Comparison of ENCODE assay signal across 8 mouse cellular contexts in the genomic region with DNA sequence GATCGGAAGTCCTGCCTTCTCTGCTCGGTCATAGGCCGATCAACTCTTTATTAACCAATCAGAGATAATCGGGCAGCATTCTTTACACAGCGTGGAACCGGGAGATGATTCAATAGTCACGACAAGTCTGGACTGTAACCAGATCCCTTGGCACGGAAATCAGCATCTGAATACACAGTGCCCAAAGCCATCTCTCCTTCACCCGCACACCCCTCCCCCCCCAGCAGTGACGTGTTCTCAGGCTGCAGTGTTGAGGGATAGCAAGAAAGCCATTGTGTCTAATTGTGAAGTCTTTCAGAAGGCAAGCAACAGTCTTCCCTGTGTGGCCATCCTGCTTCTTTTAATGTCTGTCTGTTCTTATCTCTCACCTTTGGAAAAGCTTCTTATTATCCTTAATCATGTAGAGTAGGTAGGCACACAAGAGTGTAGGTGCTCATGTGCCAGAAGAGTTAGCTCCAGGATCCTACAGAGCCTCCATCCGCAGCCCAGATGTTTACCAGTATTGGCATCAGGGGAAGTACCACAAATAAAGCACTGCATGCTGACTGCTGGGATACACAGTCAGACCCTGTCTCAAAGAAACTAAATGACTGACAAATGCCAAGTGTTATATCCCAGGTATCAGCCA. TPM values are rescaled to one million over a fixed set of nuclear protein-coding genes. Genes with fewer than 3 reads are reported as not detected.
DNase-seq lines count a peak whose midpoint lies in the region; ATAC-seq and TF ChIP-seq lines count a peak whose summit lies in the region.

No protein-coding gene starts in this region.

- no peaks in the 10 kb centered on the region for H3K27me3 ChIP-seq in erythroblast, embryonic 14.5 days (ENCODE audit: control insufficient read depth)
- no peaks in the 10 kb centered on the region for H3K27me3 ChIP-seq in hindbrain, embryonic 16.5 days (replicated peaks; ENCODE audit: control insufficient read depth, insufficient read depth, low read length)

- no peaks in the 10 kb centered on the region for H3K9me3 ChIP-seq in erythroblast, embryonic 14.5 days (ENCODE audit: control insufficient read depth, low read length)
- no peaks in the 10 kb centered on the region for H3K9me3 ChIP-seq in hindbrain, embryonic 16.5 days (ENCODE audit: control insufficient read depth, low read length)

- peak overlapping the region; percentile 55 for H3K4me3 ChIP-seq in erythroblast, embryonic 14.5 days (replicated peaks)
- peak overlapping the region; percentile 65 for H3K4me3 ChIP-seq in gastrocnemius, adult 2 months
- peak overlapping the region; percentile 37 for H3K4me3 ChIP-seq in hindbrain, embryonic 16.5 days (ENCODE audit: low read length)

- H3K27ac ChIP-seq in gastrocnemius, adult 2 months = peak overlapping the region; percentile 70
- H3K27ac ChIP-seq in hindbrain, embryonic 16.5 days (ENCODE audit: low read depth, low read length) = peak overlapping the region; percentile 68

- DNase-seq in gastrocnemius, adult 2 months = peak; percentile 75
- peak; percentile 81 for DNase-seq in left cerebral cortex, adult 11 months (ENCODE audit: low spot score)
- peak; percentile 75 for DNase-seq in lung, postnatal 14 days
- peak; percentile 95 for DNase-seq in retina, postnatal 1 day

- H3K4me1 ChIP-seq in erythroblast, embryonic 14.5 days (ENCODE audit: control insufficient read depth) = peaks cover 13% of the 10 kb centered on the region
- H3K4me1 ChIP-seq in hindbrain, embryonic 16.5 days (ENCODE audit: control insufficient read depth, insufficient read depth, low read depth, low read length) = peaks cover 13% of the 10 kb centered on the region

- ATAC-seq in erythroblast, adult 5-6 weeks (replicated peaks; ENCODE audit: low FRiP score, poor library complexity, severe bottlenecking) = no peak
- peak; percentile 84 for ATAC-seq in common myeloid progenitor, adult 5-6 weeks (replicated peaks; ENCODE audit: low read depth, poor library complexity, severe bottlenecking)
- ATAC-seq in hindbrain, embryonic 16.5 days = peak; percentile 99

- no peak for TF ChIP-seq CTCF in gastrocnemius, adult 2 months (IDR thresholded peaks at IDR 0.05)

- intact Hi-C loops in gastrocnemius, adult 2 months (cut with DNase I) = no loop called here

- peak overlapping the region; percentile 39 for H3K9ac ChIP-seq in hindbrain, embryonic 16.5 days (ENCODE audit: low read depth, low read length)

- WGBS in hindbrain, embryonic 16.5 days = 1% methylated on average over 11 of the region's 11 CpGs

- no peaks in the 10 kb centered on the region for H3K36me3 ChIP-seq in erythroblast, embryonic 14.5 days (ENCODE audit: control insufficient read depth)
- H3K36me3 ChIP-seq in hindbrain, embryonic 16.5 days (ENCODE audit: control insufficient read depth, insufficient read depth, low read length) = no peaks in the 10 kb centered on the region

- H3K4me2 ChIP-seq in hindbrain, embryonic 16.5 days (ENCODE audit: low read length) = peak overlapping the region; percentile 76

RNA-seq across cellular contexts. Expression of gene Mif, which starts 13.0 kb away (rescaled TPM):
- polyA plus RNA-seq in erythroblast, embryonic 14.5 days (2012) = 42.3 and 44.8 TPM in 2 replicates
- total RNA-seq in erythroblast, adult 5-6 weeks (2015; ENCODE audit: low replicate concordance) = 47.2 and 79.7 TPM in 2 replicates
- total RNA-seq in erythroblast, adult 5-6 weeks (2017; ENCODE audit: low replicate concordance) = 48.1 and 65.8 TPM in 2 replicates
- 521 and 525 TPM in 2 replicates for total RNA-seq in common myeloid progenitor, adult 5-6 weeks (2017)
- 100 to 1,000 TPM; 147 to 168 TPM for total RNA-seq in gastrocnemius, adult 2 months (2021)
- polyA plus RNA-seq in hindbrain, embryonic 16.5 days (2015; fragmentation: Nextera tagmentation; extraction: Ambion mirVana) = 1,592 and 1,680 TPM in 2 replicates

RNA-seq across cellular contexts. Expression of gene Derl3, which starts 20.2 kb away (rescaled TPM):
- polyA plus RNA-seq in erythroblast, embryonic 14.5 days (2012) = not detected in 2 replicates
- total RNA-seq in erythroblast, adult 5-6 weeks (2015; ENCODE audit: low replicate concordance) = 1.7 TPM in 1 of 2 replicates, not detected in the other
- total RNA-seq in erythroblast, adult 5-6 weeks (2017; ENCODE audit: low replicate concordance) = not detected in 2 replicates
- total RNA-seq in common myeloid progenitor, adult 5-6 weeks (2017) = not detected in 2 replicates
- under 1 TPM in 1 of 2 experiments, not detected in 1; 0.45 TPM for total RNA-seq in gastrocnemius, adult 2 months (2021)
- 0.64 and 1.9 TPM in 2 replicates for polyA plus RNA-seq in hindbrain, embryonic 16.5 days (2015; fragmentation: Nextera tagmentation; extraction: Ambion mirVana)

RNA-seq across cellular contexts. Expression of gene Gstt2, which starts 35.8 kb away (rescaled TPM):
- 0.64 and 0.70 TPM in 2 replicates for polyA plus RNA-seq in erythroblast, embryonic 14.5 days (2012)
- total RNA-seq in erythroblast, adult 5-6 weeks (2015; ENCODE audit: low replicate concordance) = 7.9 and 8.8 TPM in 2 replicates
- 2.4 and 11.0 TPM in 2 replicates for total RNA-seq in erythroblast, adult 5-6 weeks (2017; ENCODE audit: low replicate concordance)
- total RNA-seq in common myeloid progenitor, adult 5-6 weeks (2017) = 10.7 and 19.0 TPM in 2 replicates
- 1 to 10 TPM; 2.3 to 4.2 TPM for total RNA-seq in gastrocnemius, adult 2 months (2021)
- polyA plus RNA-seq in hindbrain, embryonic 16.5 days (2015; fragmentation: Nextera tagmentation; extraction: Ambion mirVana) = 7.9 and 8.5 TPM in 2 replicates

RNA-seq across cellular contexts. Expression of gene Smarcb1, which starts 48.4 kb away (rescaled TPM):
- 31.8 TPM in 2 replicates for polyA plus RNA-seq in erythroblast, embryonic 14.5 days (2012)
- 9.4 and 16.9 TPM in 2 replicates for total RNA-seq in erythroblast, adult 5-6 weeks (2015; ENCODE audit: low replicate concordance)
- total RNA-seq in erythroblast, adult 5-6 weeks (2017; ENCODE audit: low replicate concordance) = 15.7 and 16.7 TPM in 2 replicates
- total RNA-seq in common myeloid progenitor, adult 5-6 weeks (2017) = 76.4 and 88.3 TPM in 2 replicates
- 10 to 100 TPM; 13.0 to 17.7 TPM for total RNA-seq in gastrocnemius, adult 2 months (2021)
- 252 TPM in 2 replicates for polyA plus RNA-seq in hindbrain, embryonic 16.5 days (2015; fragmentation: Nextera tagmentation; extraction: Ambion mirVana)

RNA-seq across cellular contexts. Expression of gene Gstt4, which starts 50.7 kb away (rescaled TPM):
- not detected in 2 replicates for polyA plus RNA-seq in erythroblast, embryonic 14.5 days (2012)
- total RNA-seq in erythroblast, adult 5-6 weeks (2015; ENCODE audit: low replicate concordance) = not detected in 2 replicates
- total RNA-seq in erythroblast, adult 5-6 weeks (2017; ENCODE audit: low replicate concordance) = 0.84 TPM in 1 of 2 replicates, not detected in the other
- total RNA-seq in common myeloid progenitor, adult 5-6 weeks (2017) = not detected in 2 replicates
- total RNA-seq in gastrocnemius, adult 2 months (2021) = not detected
- not detected in 2 replicates for polyA plus RNA-seq in hindbrain, embryonic 16.5 days (2015; fragmentation: Nextera tagmentation; extraction: Ambion mirVana)
